Mouse (Mus musculus): ENCODE measurements around the gene Rab11b.
A peak's percentile ranks its signal among the peaks of the same experiment; 100 is the strongest.

Gene Rab11b

DNA sequence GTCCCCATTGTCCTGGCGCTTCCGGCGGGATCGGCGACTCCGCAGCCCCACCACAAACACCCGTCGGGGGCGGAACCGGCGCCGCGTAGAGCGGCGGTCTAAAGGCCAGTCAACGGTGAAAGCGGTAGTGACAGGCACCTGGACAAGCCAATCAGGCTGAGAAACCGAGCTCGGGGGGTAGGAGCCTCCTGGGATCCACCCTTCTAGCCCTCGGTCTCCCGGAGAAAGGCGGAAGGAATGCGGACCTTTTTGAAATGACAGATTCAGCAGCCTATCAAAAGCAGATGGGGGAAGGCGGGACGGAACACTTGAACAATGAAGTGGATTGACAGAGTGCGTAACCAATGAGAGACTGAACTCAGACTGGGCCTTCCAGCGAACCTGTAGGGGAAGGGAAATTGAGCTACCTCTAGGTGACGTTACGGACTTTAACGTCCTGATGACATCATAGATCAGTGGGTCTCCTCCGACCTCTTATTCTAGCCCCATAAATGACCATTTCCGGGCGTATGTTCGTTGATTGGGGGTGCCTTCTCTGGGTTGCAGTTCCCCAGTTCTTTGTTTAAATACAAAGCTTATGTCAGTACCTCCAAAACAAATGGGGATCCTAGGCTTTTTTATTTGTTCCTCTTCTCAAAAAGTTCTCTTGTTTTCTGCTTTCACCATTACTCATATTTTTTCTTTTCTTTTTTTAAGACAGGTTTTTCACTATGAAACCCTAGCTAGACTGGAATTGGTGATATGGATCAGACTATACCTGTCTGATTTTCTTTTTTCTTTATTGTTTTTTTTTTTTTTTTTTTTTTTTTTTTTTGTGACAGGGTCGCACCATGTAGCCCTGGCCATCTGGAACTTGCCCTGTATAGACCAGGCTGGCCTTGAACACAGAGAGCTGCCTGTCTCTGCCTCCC lies at the start of gene Rab11b:
Gene Rab11b, minus strand, starts transcription at position 276 of the 911 bp plus-strand sequence.
- peak; percentile 100 for DNase-seq

GRCm38 (mm10) chr17:33808192-33808591 lies 47.9 kb upstream of the Rab11b start:
- DNase-seq, result no peak

GRCm38 (mm10) chr17:33807181-33807888 lies 47.0 kb upstream of the Rab11b start:
- DNase-seq, result no peak

GRCm38 (mm10) chr17:33804745-33805144 lies 44.4 kb upstream of the Rab11b start:
- peak; percentile 74 for DNase-seq

DNA sequence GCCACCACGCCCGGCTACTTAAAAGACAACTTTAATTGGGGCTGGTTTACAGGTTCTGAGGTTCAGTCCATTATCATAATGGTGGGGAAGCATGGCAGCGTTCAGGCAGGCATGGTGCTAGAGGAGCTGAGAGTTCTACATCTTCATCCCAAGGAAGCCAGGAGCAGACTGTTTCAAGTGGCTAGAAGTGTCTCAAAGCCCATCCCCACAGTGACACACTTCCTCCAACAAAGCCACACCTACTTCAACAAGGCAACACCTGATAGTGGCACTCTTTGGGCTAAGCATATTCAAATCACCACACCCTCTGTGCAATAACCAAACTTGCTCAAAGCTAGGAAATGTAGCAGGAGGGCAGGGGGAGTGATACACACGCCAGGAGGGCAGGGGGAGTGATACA lies 43.9 kb upstream of the Rab11b start:
- DNase-seq, result peak; percentile 56

- no peak for DNase-seq
Observed at GRCm38 (mm10) chr17:33802221-33802620, 41.9 kb upstream of the Rab11b start.

DNA sequence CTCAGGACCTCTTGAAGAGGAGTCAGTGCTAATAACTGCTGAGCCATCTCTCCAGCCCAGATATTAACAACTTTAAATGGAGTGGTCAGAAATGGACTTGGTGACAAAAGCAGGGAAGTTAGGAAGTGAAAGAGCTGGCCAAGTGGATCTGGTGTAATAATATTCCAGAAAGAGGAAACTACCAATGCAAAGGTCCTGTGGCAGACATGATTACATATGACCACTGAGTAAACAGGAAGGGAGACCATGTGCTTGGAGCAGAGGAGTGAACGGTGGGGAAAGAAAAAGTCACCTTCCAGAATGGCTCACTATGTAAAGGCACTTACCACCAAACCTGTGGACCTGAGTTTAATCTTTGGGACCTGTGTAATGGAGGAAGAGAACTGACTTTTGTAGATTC lies 38.9 kb upstream of the Rab11b start:
- DNase-seq, result no peak

GRCm38 (mm10) chr17:33798306-33798705 lies 38.0 kb upstream of the Rab11b start:
- DNase-seq, result peak; percentile 71

DNA sequence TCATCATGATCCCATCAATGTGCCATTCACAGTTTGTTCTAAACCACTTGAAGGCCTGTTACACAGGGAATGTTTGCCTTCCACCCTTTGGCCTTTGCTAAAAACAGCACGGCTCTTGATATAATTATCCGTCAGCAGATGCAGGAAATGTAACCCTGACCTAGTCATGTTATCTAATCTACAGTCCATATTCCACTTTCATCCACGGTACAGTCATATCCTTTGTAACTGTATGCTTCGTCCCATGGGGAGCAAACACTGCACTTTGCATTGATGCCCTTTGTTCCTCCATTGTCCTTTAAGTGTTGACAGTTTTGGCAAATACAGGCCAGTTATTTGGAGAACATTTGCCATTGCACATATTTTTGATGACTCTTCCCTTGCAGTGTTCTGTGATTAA lies 28.4 kb upstream of the Rab11b start:
- DNase-seq, result no peak

- DNase-seq, result no peak
Observed at GRCm38 (mm10) chr17:33786375-33786774, 26.0 kb upstream of the Rab11b start.

GRCm38 (mm10) chr17:33784939-33785338 lies 24.6 kb upstream of the Rab11b start:
- DNase-seq, result no peak

DNA sequence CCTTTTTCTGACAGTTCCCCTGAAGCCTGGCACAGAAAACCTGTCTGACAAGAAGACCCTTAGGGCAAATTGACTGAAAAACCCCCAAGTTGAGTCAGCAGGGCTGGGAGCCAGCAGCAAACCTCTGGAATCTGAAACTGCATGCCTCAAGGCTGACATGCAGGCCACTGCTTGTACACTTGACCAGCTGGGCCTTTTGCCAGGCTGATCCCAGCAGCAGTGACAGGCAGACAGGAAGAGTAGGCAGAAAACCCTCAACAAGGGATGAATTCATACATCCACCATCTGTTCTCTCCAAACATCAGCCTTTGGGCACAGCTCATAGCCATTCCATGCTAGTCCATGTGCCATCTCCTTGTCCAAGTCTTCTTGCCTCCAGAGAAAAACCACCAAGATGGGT lies 23.1 kb upstream of the Rab11b start:
- DNase-seq, result peak; percentile 93

DNA sequence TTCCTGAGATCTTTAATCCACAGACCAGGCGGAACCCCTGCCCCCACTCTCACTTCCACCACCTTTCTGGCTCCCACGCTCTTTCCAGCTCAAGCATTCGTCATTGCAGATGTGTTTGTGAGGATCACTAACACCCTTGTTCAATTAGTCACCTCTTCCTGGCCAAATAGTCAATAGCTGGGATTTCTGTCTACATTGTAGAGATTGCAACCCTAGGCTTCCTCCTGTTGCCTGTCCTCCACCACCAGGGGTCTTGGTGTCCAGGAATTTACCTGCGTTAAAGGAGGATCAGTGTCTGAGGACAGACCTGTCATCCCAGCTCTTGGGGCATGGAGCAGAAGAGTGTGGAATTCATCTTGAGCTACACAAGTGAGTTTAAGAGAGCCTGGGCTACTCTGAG lies 21.7 kb upstream of the Rab11b start:
- DNase-seq, result no peak

- DNase-seq, result peak; percentile 88
Observed at GRCm38 (mm10) chr17:33781124-33781977, 21.0 kb upstream of the Rab11b start, which contains the start of gene Angptl4. Gene Angptl4 (minus strand): TSS chr17:33781830.

DNA sequence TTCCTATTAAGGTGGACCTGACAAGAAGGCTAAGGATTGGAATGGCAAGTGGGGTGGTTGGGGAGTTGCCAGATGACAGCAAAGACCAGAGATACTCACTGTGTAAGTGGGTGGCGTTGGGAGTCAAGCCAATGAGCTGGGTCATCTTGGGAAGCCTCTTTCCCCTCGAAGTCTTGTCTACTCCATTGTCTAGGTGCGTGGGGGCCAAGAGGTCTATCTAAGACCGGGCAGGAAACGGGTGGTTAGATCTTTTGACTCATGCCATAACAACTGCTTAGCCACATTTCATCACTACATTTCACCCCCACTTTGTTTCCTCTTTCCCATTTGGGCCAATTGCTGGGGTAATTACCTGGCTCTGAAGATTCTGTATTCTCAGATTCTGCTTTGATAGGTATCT lies 20.1 kb upstream of the Rab11b start:
- DNase-seq, result peak; percentile 76

DNA sequence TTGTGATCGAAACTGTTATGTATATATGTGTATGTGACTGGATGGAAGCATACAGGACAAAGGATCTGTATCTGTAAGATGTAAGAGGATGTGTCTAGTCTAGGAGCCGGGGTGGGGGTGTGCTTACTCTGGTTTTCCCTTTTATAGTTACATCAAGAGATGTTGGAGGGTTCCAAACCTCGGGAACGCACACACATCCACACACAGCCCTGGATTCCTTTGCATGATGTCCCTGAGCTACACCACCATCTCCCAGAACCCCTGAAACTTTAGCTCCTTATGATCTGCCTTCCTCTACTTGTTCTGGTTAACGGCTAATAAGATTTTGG lies 19.6 kb upstream of the Rab11b start:
- DNase-seq, result no peak

DNA sequence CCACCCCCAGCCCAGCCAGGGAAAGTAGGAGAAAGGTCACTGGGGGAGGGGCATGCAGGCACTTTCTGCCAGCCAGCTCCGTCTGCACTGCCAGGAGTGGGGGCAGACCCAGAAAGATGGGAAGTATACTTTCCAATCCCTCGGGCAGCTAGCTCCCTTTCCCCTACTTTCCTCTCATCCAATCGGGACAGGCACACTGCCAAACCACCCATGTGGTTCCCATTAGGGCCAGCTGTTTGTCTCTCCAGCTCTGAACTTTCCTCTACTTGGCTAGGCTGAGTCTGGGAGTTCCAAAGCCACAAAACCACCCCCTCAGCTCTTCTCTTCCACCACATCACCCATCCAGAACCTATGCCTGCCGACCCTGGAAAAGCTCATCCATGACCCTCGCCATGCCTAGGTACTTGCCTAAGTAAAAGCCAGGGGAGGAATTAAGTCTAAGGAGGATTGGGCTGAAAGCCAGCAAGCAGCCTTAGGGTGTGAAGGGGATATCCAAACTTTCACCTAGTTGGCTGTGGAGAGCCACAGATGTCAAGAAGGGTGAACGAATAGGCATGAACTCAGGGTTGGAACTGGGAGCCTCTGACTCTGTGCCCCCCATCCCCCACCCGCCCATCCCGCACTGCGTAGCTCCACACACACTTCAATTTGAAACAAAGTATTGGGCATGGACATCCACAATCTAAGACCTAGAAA lies 19.1 kb upstream of the Rab11b start:
- DNase-seq, result peak; percentile 95

DNA sequence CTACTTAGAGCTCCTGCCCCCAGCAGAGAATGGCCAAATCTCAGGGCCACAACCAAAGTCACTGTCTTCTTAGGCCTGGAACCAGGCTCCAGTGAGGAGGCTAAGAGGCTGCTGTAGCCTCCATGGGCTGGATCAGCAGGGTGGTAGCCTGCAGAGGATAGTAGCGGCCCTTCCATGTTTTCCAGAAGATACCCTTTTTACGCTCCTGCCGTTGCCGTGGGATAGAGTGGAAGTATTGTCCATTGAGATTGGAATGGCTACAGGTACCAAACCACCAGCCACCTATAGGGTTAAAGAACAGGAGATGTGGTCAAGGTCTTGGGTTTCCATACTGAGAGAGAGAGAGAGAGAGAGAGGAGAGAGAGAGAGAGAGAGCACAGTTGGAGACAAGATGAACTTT lies 15.0 kb upstream of the Rab11b start:
- DNase-seq, result no peak

GRCm38 (mm10) chr17:33774573-33775155 lies 14.3 kb upstream of the Rab11b start:
- no peak for DNase-seq

GRCm38 (mm10) chr17:33773871-33774572 lies 13.7 kb upstream of the Rab11b start:
- DNase-seq, result no peak

DNA sequence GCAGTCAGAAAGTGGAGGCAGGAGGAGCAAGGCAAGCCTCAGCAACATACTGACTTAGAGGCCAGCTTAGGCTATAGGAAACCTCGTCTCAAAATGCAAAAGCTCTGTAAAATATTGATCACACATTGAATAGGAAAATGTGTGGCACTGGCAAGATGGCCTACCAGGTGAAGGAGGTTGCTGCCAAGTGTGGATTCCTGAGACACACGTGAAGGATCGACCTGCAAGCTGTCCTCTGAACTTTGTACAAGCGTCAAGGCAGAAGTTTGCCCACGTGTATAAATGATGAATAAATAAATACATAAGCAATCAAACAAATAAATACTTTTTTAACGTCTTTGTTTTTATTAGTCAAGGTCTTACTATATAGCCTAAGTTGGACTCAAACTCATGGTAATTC lies 13.1 kb upstream of the Rab11b start:
- DNase-seq, result no peak

DNA sequence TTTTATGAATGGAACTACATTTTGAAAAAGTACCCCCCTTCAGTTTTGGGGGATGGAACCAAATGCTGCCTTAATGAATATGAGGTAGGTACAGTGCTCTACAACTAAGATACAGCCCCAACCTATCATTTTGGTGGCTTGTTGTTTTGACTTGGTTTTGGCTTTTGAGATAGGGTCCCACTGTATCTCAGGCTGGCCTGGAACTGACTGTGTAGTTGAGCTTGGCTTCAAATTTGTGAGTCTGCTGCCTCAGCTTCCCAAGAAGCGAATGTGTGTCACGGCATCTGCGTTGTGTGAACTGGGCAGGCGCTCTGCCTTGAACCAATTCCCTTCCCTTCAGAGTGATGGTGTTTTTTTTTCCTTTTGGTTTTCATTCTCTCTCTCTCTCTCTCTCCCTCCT lies 11.3 kb upstream of the Rab11b start:
- DNase-seq, result no peak
